In genomic region chr15:98934217-98934839, GRCm38 (mm10) we compare ENCODE assay signal across 8 mouse cellular contexts. TPM values are rescaled to one million over a fixed set of nuclear protein-coding genes. Genes with fewer than 3 reads are reported as not detected.
DNase-seq lines count a peak whose midpoint lies in the region; ATAC-seq and TF ChIP-seq lines count a peak whose summit lies in the region.

TSS of gene Tuba1b (minus strand) at chr15:98934565.

- no peaks in the 10 kb centered on the region for H3K9me3 ChIP-seq in embryonic facial prominence, embryonic 13.5 days
- no peaks in the 10 kb centered on the region for H3K9me3 ChIP-seq in limb, embryonic 12.5 days
- no peaks in the 10 kb centered on the region for H3K9me3 ChIP-seq in midbrain, embryonic 14.5 days (ENCODE audit: control insufficient read depth, low read length)

- no peaks in the 10 kb centered on the region for H3K27me3 ChIP-seq in embryonic facial prominence, embryonic 13.5 days
- no peaks in the 10 kb centered on the region for H3K27me3 ChIP-seq in heart, adult 2 months (ENCODE audit: control insufficient read depth, insufficient read depth, low read length)
- no peaks in the 10 kb centered on the region for H3K27me3 ChIP-seq in limb, embryonic 12.5 days
- H3K27me3 ChIP-seq in midbrain, embryonic 14.5 days (ENCODE audit: control insufficient read depth, insufficient read depth, low read length) = no peaks in the 10 kb centered on the region

- DNase-seq in 416B (ENCODE audit: low read depth) = peak; percentile 90
- peak; percentile 77 to 83 for DNase-seq in adrenal gland, postnatal 4 days (ENCODE audit: low spot score in 2 of 2)
- DNase-seq in heart, adult 2 months = peak; percentile 94 to 96
- peak; percentile 90 for DNase-seq in kidney, adult 8-10 months
- peak; percentile 97 for DNase-seq in midbrain, embryonic 14.5 days
- peak; percentile 87 for DNase-seq in spleen, adult 12 weeks (ENCODE audit: low spot score)

- H3K4me1 ChIP-seq in embryonic facial prominence, embryonic 13.5 days = peaks cover 19% of the 10 kb centered on the region
- peaks cover 3% of the 10 kb centered on the region for H3K4me1 ChIP-seq in heart, adult 2 months (ENCODE audit: control insufficient read depth, insufficient read depth, low read length)
- H3K4me1 ChIP-seq in limb, embryonic 12.5 days (replicated peaks) = peaks cover 18% of the 10 kb centered on the region
- H3K4me1 ChIP-seq in midbrain, embryonic 14.5 days (ENCODE audit: control insufficient read depth, insufficient read depth, low read length) = peaks cover 14% of the 10 kb centered on the region; the same call in 1 of the 2 replicates

- WGBS in embryonic facial prominence, embryonic 13.5 days = under 1% methylated on average over 58 of the region's 58 CpGs
- under 1% methylated on average over 58 of the region's 58 CpGs for WGBS in heart, adult 2 months
- WGBS in limb, embryonic 12.5 days = under 1% methylated on average over 57 of the region's 58 CpGs
- WGBS in midbrain, embryonic 14.5 days = under 1% methylated on average over 58 of the region's 58 CpGs

- peak within 1 kb of the TSS; percentile 95 for H3K9ac ChIP-seq in embryonic facial prominence, embryonic 13.5 days
- H3K9ac ChIP-seq in heart, adult 2 months (ENCODE audit: low read depth, low read length) = peak within 1 kb of the TSS; percentile 89
- H3K9ac ChIP-seq in limb, embryonic 12.5 days (replicated peaks) = peak within 1 kb of the TSS; percentile 94
- H3K9ac ChIP-seq in midbrain, embryonic 14.5 days (replicated peaks; ENCODE audit: low read length) = peak within 1 kb of the TSS; percentile 84

- peak; percentile 96 for TF ChIP-seq POLR2A in heart, adult 2 months (IDR thresholded peaks at IDR 0.05; ENCODE audit: insufficient read depth, low read depth, low read length)

- no peaks in the 10 kb centered on the region for H3K79me2 ChIP-seq in heart, adult 2 months (replicated peaks; ENCODE audit: control insufficient read depth, insufficient read depth, low read length)

- ATAC-seq in embryonic facial prominence, embryonic 13.5 days (ENCODE audit: insufficient number of reproducible peaks, insufficient read depth, low FRiP score, low TSS enrichment, low read depth) = peak; percentile 94
- ATAC-seq in limb, embryonic 12.5 days (ENCODE audit: insufficient number of reproducible peaks, insufficient read depth, low FRiP score, low TSS enrichment, low read depth) = peak; percentile 92
- ATAC-seq in midbrain, embryonic 14.5 days (ENCODE audit: low FRiP score, low TSS enrichment) = peak; percentile 95

- intact Hi-C loops in heart, adult 2 months (cut with DNase I) = loop anchor here (1.0 to 2.0 kb wide), 3 partner anchors 18 to 59 kb away; partner anchors contain the start of genes Gm49450 and Tuba1a

- TF ChIP-seq EP300 in heart, adult 2 months (IDR thresholded peaks at IDR 0.05; ENCODE audit: insufficient read depth, low read depth, low read length) = no peak

- peak within 1 kb of the TSS; percentile 88 for H3K4me2 ChIP-seq in embryonic facial prominence, embryonic 13.5 days
- H3K4me2 ChIP-seq in limb, embryonic 12.5 days = peak within 1 kb of the TSS; percentile 97
- peak within 1 kb of the TSS; percentile 86 for H3K4me2 ChIP-seq in midbrain, embryonic 14.5 days (ENCODE audit: low read length)

- peak within 1 kb of the TSS; percentile 99 for H3K27ac ChIP-seq in embryonic facial prominence, embryonic 13.5 days
- peak within 1 kb of the TSS; percentile 95 for H3K27ac ChIP-seq in heart, adult 2 months
- H3K27ac ChIP-seq in limb, embryonic 12.5 days = peak within 1 kb of the TSS; percentile 98
- H3K27ac ChIP-seq in midbrain, embryonic 14.5 days (replicated peaks; ENCODE audit: low read depth, low read length) = peak within 1 kb of the TSS; percentile 98

- peak within 1 kb of the TSS; percentile 76 for H3K4me3 ChIP-seq in embryonic facial prominence, embryonic 13.5 days
- peak within 1 kb of the TSS; percentile 90 for H3K4me3 ChIP-seq in heart, adult 2 months
- peak within 1 kb of the TSS; percentile 73 for H3K4me3 ChIP-seq in limb, embryonic 12.5 days (replicated peaks)
- peak within 1 kb of the TSS; percentile 73 for H3K4me3 ChIP-seq in midbrain, embryonic 14.5 days (replicated peaks; ENCODE audit: low read depth, low read length)

- TF ChIP-seq CTCF in heart, adult 2 months (IDR thresholded peaks at IDR 0.05) = peak; percentile 35

- H3K36me3 ChIP-seq in embryonic facial prominence, embryonic 13.5 days = peaks cover 9% of the 10 kb centered on the region
- peaks cover 6% of the 10 kb centered on the region for H3K36me3 ChIP-seq in heart, adult 2 months (ENCODE audit: control insufficient read depth, insufficient read depth, low read length)
- peaks cover 17% of the 10 kb centered on the region for H3K36me3 ChIP-seq in limb, embryonic 12.5 days
- peaks cover 18% of the 10 kb centered on the region for H3K36me3 ChIP-seq in midbrain, embryonic 14.5 days (ENCODE audit: control insufficient read depth, insufficient read depth, low read length)

RNA-seq across cellular contexts. Expression of gene Tuba1b, which starts in this region (rescaled TPM):
- total RNA-seq in adrenal gland, postnatal 4 days (2021) = 100 to 1,000 TPM; 512 to 526 TPM
- polyA plus RNA-seq in embryonic facial prominence, embryonic 13.5 days (2015; fragmentation: Nextera tagmentation; extraction: Ambion mirVana) = 1,422 and 1,651 TPM in 2 replicates
- 100 to 1,000 TPM; 129 to 144 TPM for total RNA-seq in heart, adult 2 months (2021)
- polyA plus RNA-seq in heart, adult 2 months (2012; rRNA removed) = 534 and 728 TPM in 2 replicates
- 1,691 and 1,695 TPM in 2 replicates for polyA plus RNA-seq in limb, embryonic 12.5 days (2016; fragmentation: Nextera tagmentation; extraction: Ambion mirVana)
- 1,095 and 1,120 TPM in 2 replicates for polyA plus RNA-seq in midbrain, embryonic 14.5 days (2014; fragmentation: Nextera tagmentation; extraction: Ambion mirVana)

Comparison
In these comparisons a context has a peak if more than half of its experiments do, and no peak if none do; other contexts are left out.
1. Peak in every context shown above with its lines: DNase-seq, ATAC-seq, H3K4me3 ChIP-seq and H3K27ac ChIP-seq.